Mouse (Mus musculus) heart, embryonic 15.5 days (tissue): Measurements from ENCODE around the gene Map2k5. TPM values are rescaled to one million over a fixed set of nuclear protein-coding genes. Genes with fewer than 3 reads are reported as not detected.

Experiments used
- ATAC-seq: fragments of 200-750 bp; cut with Nextera tagmentation; replicated peaks from 2 replicates; pipeline ENCODE4 v1.8.0; 2017; ENCODE audit warnings: low read depth, moderate TSS enrichment; ENCODE audit not compliant: insufficient number of reproducible peaks, insufficient read depth, low FRiP score
- H3K27ac ChIP-seq: fragments of 300-500 bp; sonication (generic); 2 replicates; pipeline ENCODE4 v1.5.1; 2015; ENCODE audit warnings: mild to moderate bottlenecking, inconsistent platforms
- H3K27me3 ChIP-seq: fragments of 300-500 bp; sonication (generic); 2 replicates; pipeline ENCODE4 v1.6.1; 2015; ENCODE audit warnings: inconsistent platforms
- H3K36me3 ChIP-seq: fragments of 300-500 bp; sonication (generic); 2 replicates; pipeline ENCODE4 v1.6.1; 2015; ENCODE audit warnings: mild to moderate bottlenecking, inconsistent platforms
- H3K4me1 ChIP-seq: fragments of 300-500 bp; sonication (generic); replicated peaks from 2 replicates; pipeline ENCODE4 v1.6.1; 2015; ENCODE audit warnings: inconsistent platforms
- H3K4me2 ChIP-seq: fragments of 300-500 bp; sonication (generic); 2 replicates; pipeline ENCODE4 v1.6.1; 2015; ENCODE audit warnings: inconsistent platforms, mild to moderate bottlenecking, moderate library complexity
- H3K4me3 ChIP-seq: fragments of 300-500 bp; sonication (generic); 2 replicates; pipeline ENCODE4 v1.5.1; 2015; ENCODE audit warnings: mild to moderate bottlenecking, inconsistent platforms
- H3K9ac ChIP-seq: fragments of 300-500 bp; sonication (generic); 2 replicates; pipeline ENCODE4 v1.6.1; 2015; ENCODE audit warnings: mild to moderate bottlenecking, inconsistent platforms
- H3K9me3 ChIP-seq: fragments of 300-500 bp; sonication (generic); replicated peaks from 2 replicates; pipeline ENCODE4 v1.6.1; 2016; ENCODE audit warnings: inconsistent platforms
- WGBS: fragments of 180-500 bp; shearing (Covaris S2); methylation state at CpG from one replicate; pipeline ENCODE4 v1.1.7; 2015; ENCODE audit warnings: mixed read lengths; 5-methylcytosine and 5-hydroxymethylcytosine counted together
- polyA plus RNA-seq: library from polyadenylated mRNA; unstranded; fragments of >200 nt; fragmentation: Nextera tagmentation; extraction: Ambion mirVana; gene quantifications from 2 replicates; pipeline ENCODE4 v1.2.1, GENCODE M21; 2015

Gene Map2k5
- polyA plus RNA-seq, 1 experiment from 2014 or later: 24.5 TPM

DNA sequence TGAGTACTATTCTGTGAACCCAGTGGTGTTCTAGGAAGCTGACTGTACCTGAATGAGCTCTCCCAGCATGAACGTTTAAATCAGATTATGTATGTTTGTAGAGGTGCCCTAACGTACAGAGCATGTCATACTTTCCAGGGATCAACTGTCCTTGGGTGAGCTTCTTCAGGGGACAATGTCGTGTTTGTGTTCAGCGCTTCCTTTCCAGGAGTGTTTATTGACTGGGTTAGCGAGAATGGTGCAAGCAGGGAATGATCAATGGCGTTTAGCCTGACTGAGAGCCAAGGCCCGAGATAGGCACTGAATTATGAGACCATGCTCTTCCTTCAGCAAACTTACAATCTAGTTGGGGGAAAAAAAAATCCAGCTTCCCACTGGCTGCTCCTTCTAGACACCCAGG is 193.8 kb downstream of the Map2k5 start:
- peaks cover 7% of the 10 kb centered on the region; the same call in 1 of the 2 replicates for H3K36me3 ChIP-seq
- no peak overlapping the region for H3K27ac ChIP-seq
- no peak overlapping the region for H3K9ac ChIP-seq
- peaks cover 9% of the 10 kb centered on the region for H3K4me1 ChIP-seq
- no peak overlapping the region for H3K4me3 ChIP-seq
- no peak overlapping the region for H3K4me2 ChIP-seq
- H3K9me3 ChIP-seq: no peaks in the 10 kb centered on the region
- 77% methylated on average over 7 of the region's 7 CpGs for WGBS
- peaks cover 31% of the 10 kb centered on the region for H3K27me3 ChIP-seq
- ATAC-seq: no peak

DNA sequence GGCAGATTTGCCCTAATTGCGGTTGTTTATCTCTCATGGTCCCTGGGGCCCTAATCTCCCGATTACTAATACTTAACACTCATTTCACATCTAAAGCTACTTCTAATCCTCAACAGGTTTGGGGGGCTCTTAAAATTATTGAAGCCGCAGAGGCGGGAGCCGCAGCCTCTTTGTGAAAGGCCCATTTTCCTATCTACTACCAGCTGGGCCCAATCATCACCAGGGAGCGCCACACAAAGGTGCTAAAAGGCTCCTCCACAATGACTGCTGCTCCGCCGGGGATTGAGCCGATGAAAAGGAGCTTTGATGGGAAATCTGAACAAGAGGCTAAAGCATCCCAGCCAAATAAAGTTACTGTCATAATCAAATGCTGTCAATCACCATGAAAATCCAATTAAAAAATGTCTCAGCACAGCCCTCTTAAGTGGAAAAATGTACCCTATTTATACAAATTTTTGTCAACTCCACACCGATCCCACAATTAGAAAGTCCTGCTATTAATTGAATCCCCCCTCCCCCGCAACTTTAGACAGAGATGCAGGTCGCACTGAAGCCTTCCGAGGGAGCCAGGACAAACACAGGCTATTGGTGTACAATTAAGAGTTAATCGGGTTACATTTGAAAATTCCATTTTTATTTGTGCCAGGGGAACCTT is 195.3 kb downstream of the Map2k5 start:
- H3K4me3 ChIP-seq: no peak overlapping the region
- H3K4me2 ChIP-seq: no peak overlapping the region
- H3K27me3 ChIP-seq: peaks cover 32% of the 10 kb centered on the region
- peaks cover 4% of the 10 kb centered on the region; the same call in 1 of the 2 replicates for H3K4me1 ChIP-seq
- no peak overlapping the region for H3K9ac ChIP-seq
- H3K27ac ChIP-seq: no peak overlapping the region
- H3K9me3 ChIP-seq: no peaks in the 10 kb centered on the region
- peaks cover 7% of the 10 kb centered on the region; the same call in 1 of the 2 replicates for H3K36me3 ChIP-seq
- no peak for ATAC-seq
- 43% methylated on average over 14 of the region's 14 CpGs for WGBS

DNA sequence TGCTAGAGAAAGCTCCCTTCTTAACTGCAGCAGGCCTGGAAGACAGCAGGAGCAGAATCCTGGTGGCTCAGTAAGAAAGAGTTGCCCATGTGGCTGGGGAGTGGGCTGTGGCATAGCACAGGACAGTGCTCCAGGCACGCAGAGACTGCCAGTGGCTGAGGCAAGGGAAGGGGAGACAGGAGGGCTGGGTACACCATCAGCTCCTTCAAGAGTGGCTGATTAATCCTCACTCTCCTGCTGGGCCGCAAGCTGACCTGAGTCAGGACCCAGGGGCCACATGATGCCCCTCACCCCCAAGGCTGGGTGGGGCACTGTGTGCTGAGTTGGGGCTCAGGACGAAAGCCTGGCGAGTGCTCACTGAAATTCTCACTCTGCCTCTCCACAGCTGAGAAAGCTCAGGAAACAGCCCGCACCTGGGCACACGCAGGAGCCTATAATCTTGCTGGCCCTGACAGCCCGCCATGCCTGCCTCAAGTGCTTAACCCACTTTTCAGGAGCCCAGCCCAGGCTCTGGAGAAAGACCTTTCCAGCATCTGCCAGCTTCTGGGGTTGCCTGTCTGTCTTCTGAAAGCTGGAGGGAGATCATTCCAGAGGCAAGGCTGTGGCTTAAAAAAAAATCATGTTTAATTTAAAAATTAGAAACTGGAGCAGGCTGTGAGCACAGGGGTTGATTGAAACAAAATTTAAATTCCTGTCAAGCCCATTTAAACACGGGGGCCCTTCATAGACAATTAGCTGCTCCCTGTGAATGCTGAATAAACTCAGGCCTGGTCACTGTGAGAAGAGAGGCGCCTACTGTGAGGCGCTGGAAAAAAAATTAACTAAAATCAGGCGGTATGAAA is 196.1 kb downstream of the Map2k5 start:
- WGBS: 67% methylated on average over 11 of the region's 11 CpGs
- no peak overlapping the region for H3K27ac ChIP-seq

DNA sequence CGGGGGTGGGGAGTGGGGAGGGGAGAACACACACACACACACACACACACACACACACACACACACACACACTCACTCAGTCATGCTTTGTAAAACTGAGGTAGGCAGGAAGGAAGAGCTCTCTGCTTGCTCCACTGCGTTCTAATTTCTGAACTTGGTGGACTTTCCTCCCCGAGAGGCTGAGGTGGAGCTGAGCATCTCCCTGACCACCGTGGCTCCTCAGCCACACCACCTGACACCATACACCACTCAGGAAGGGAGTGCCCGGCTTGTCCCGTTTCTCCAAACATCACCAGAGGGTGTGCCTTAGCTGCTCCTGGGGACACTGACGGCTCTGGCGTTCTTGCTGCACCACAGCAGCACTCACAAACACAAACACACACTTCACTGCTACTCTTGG is 199.4 kb downstream of the Map2k5 start:
- ATAC-seq: no peak
- WGBS: 77% methylated on average over 8 of the region's 8 CpGs
- Histone ChIP-seq H3K9me3 (no peaks in the 10 kb centered on the region), H3K36me3 (peaks cover 7% of the 10 kb centered on the region; the same call in 1 of the 2 replicates), H3K27ac (no peak overlapping the region), H3K4me3 (no peak overlapping the region), H3K27me3 (peaks cover 19% of the 10 kb centered on the region), H3K9ac (no peak overlapping the region), H3K4me2 (no peak overlapping the region), H3K4me1 (peaks cover 3% of the 10 kb centered on the region; the same call in 1 of the 2 replicates)

More for the DNA sequence above, 196.1 kb downstream of the Map2k5 start:
- Histone ChIP-seq H3K9ac (no peak overlapping the region), H3K9me3 (no peaks in the 10 kb centered on the region), H3K36me3 (peaks cover 7% of the 10 kb centered on the region; the same call in 1 of the 2 replicates), H3K4me3 (no peak overlapping the region), H3K4me2 (no peak overlapping the region), H3K4me1 (peaks cover 3% of the 10 kb centered on the region; the same call in 1 of the 2 replicates), H3K27me3 (peaks cover 32% of the 10 kb centered on the region)
- no peak for ATAC-seq

DNA sequence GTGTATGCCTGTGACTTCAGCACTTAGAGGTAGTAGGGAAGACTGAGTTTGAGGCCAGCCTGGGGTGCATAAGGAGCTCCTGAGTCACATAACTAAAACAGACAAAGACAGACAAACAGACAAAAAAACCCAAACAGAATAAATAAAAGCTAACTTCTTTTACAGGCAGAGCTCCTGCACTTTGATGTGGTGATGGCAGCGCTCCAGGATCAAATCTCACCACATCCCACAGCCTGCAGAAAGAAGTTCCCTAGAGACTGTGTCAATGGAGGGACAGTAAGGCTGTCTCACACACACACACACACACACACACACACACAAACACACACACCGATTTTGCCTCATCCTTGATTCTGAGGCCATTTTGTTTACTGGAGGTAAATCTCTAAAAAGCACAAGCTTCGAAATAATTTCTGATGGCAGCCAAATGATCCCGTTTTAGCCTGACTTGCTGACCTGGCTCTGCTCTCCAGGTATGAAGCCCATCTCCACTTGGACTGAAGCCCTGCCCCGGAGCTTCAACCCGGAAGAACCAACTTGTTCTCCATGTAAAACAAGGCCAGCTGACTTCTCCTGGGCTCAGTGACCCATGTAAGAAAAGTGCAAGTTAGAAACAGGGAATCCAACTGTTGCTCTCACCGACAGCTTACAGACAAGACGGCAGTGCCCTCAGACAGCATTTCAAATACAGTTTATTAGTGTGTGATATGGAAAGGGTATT is 203.5 kb downstream of the Map2k5 start:
- WGBS: 88% methylated on average over 8 of the region's 8 CpGs
- no peak for ATAC-seq
- Histone ChIP-seq H3K36me3 (peaks cover under 1% of the 10 kb centered on the region; the same call in 1 of the 2 replicates), H3K4me1 (no peaks in the 10 kb centered on the region), H3K4me2 (no peak overlapping the region), H3K9me3 (no peaks in the 10 kb centered on the region), H3K27ac (no peak overlapping the region), H3K27me3 (peaks cover 4% of the 10 kb centered on the region; the same call in 1 of the 2 replicates), H3K9ac (no peak overlapping the region), H3K4me3 (no peak overlapping the region)

DNA sequence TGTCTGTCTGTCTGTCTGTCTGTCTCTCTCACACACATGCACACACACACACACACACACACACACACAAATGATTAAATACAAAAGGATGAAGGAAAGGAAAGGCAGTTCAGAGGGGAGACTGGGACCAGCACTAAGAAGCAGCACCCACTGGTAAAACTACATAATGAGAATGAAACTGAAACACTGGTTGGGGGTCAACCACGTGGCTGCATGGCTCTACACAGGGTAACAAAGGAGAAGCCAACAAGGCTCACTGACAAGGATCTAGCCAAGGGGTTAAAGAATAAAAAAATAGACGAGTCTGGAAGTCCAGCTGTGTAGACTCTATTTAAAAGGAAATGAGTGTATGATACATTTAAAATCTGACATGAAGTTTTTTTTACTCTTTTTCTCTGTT is 205.8 kb downstream of the Map2k5 start:
- 57% methylated on average over 2 of the region's 2 CpGs for WGBS
- no peaks in the 10 kb centered on the region for H3K4me1 ChIP-seq
- H3K27ac ChIP-seq: no peak overlapping the region
- no peak overlapping the region for H3K4me3 ChIP-seq
- H3K9me3 ChIP-seq: no peaks in the 10 kb centered on the region
- H3K27me3 ChIP-seq: no peaks in the 10 kb centered on the region
- no peak for ATAC-seq
- peaks cover 7% of the 10 kb centered on the region; the same call in 1 of the 2 replicates for H3K36me3 ChIP-seq
- H3K4me2 ChIP-seq: no peak overlapping the region
- H3K9ac ChIP-seq: no peak overlapping the region

DNA sequence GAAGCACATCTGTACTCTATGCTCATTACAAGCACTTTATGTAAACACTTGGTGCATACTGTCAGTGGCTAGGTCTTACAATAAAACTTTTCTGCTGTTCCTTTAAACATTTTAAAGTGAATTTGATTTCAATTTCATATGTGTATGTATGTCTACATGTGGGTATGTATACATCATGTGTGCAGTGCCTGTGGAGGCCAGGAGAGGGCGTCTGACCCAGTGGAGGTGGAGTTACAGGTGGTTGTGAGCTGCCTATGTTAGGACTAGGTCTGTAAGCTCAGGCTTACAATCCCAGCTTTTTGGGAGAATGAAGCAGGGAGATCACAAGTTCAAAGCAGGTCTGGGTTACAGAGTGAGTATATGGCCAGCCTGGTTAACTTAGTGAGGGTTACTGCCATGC is 208.6 kb downstream of the Map2k5 start:
- no peak overlapping the region for H3K4me3 ChIP-seq
- H3K27me3 ChIP-seq: no peaks in the 10 kb centered on the region
- no peaks in the 10 kb centered on the region for H3K4me1 ChIP-seq
- H3K9ac ChIP-seq: no peak overlapping the region
- H3K9me3 ChIP-seq: no peaks in the 10 kb centered on the region
- H3K27ac ChIP-seq: no peak overlapping the region
- WGBS: 80% methylated on average over 1 of the region's 1 CpGs
- H3K4me2 ChIP-seq: no peak overlapping the region
- peaks cover 7% of the 10 kb centered on the region; the same call in 1 of the 2 replicates for H3K36me3 ChIP-seq
- ATAC-seq: no peak

DNA sequence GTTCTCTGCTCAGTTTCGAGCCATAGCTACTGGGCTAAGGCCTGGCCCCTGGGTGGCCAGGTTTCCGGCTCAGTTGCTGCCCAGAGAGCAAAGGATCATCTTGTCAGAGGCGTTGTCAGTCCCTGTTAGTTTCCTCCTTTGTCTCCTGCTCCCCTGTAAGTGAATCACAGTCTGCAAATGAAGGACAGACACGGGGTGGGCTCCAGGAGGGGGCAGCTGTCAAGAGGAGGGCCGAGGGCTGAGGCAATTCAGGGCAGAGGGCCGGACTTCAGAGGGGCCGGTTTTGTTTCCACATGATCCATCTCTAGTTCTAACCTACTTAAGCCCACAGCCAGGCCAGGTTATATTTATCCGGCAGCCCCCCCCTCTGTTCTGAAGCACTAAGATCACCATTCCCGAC is 212.6 kb downstream of the Map2k5 start:
- WGBS: 40% methylated on average over 9 of the region's 9 CpGs
- peaks cover 4% of the 10 kb centered on the region; the same call in 1 of the 2 replicates for H3K27me3 ChIP-seq
- no peak overlapping the region for H3K9ac ChIP-seq
- H3K4me2 ChIP-seq: no peak overlapping the region
- no peaks in the 10 kb centered on the region for H3K9me3 ChIP-seq
- H3K4me1 ChIP-seq: no peaks in the 10 kb centered on the region
- H3K36me3 ChIP-seq: peaks cover 7% of the 10 kb centered on the region; the same call in 1 of the 2 replicates
- H3K4me3 ChIP-seq: no peak overlapping the region
- ATAC-seq: no peak
- H3K27ac ChIP-seq: no peak overlapping the region

DNA sequence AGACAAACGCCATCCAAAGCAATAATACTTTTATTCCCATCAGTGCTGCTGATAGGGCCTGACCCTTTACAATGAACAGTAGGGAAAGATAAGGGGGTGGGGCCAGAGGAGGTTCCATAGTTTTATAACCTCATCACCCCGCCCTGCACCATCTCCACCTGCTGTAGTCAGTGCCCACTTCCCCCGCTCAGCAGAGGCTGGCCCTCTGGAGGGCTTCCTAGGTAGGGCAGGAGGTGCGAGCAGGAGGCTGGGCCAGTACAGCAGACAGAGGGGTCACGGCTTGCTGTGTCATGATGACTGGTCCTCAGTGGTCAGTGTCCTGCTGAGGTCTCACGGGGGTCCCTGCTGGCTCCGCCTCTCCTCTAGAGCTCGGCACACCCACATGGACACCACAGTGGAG is 213.9 kb downstream of the Map2k5 start:
- no peak; the same call in 1 of the 2 replicates for ATAC-seq
- Histone ChIP-seq H3K9ac (no peak overlapping the region), H3K36me3 (peaks cover 2% of the 10 kb centered on the region; the same call in 1 of the 2 replicates), H3K4me3 (no peak overlapping the region), H3K4me1 (no peaks in the 10 kb centered on the region), H3K27me3 (peaks cover 16% of the 10 kb centered on the region), H3K9me3 (no peaks in the 10 kb centered on the region), H3K27ac (no peak overlapping the region), H3K4me2 (no peak overlapping the region)
- WGBS: 78% methylated on average over 8 of the region's 8 CpGs

DNA sequence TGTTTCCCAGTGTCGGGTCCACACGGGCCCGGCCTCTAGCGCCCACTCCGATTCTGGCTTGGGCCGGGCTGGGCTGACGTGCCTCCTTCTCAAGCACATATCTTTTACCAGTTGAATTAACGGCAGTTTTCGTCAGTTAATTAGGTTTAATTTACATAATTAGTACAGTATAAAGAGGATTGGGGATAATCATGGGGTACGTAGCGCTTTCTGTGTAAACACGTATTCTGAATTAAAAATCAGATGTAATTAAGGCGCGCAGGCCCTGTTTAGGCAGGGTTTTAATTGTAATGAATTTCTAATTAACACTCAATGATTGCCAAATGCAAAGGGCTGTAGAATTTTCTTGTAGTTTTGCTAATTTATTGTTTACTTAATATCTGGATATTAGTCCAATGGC is 225.8 kb downstream of the Map2k5 start:
- Histone ChIP-seq H3K27me3 (peaks cover 89% of the 10 kb centered on the region), H3K9ac (no peak overlapping the region), H3K4me1 (peaks cover 16% of the 10 kb centered on the region), H3K36me3 (no peaks in the 10 kb centered on the region), H3K4me2 (no peak overlapping the region), H3K4me3 (no peak overlapping the region), H3K27ac (no peak overlapping the region), H3K9me3 (no peaks in the 10 kb centered on the region)
- no peak for ATAC-seq
- whole genome bisulfite sequencing: 30% methylated on average over 14 of the region's 14 CpGs
